Mouse (Mus musculus): ENCODE data around the gene Il6ra.

GRCm38 (mm10) chr3:89845814-89846213 lies 67.2 kb downstream of the Il6ra start:
- TF ChIP-seq CTCF (IDR thresholded peaks at IDR 0.05; ENCODE audit: borderline replicate concordance, control insufficient read depth, extremely low read depth, insufficient read depth, low read length, poor library complexity), result no peak
- no peak for TF ChIP-seq POLR2A (IDR thresholded peaks at IDR 0.05; ENCODE audit: control insufficient read depth, extremely low read depth, insufficient read depth, low read length, poor library complexity)
